Mouse (Mus musculus): ENCODE data around the gene Ano2. TPM values are rescaled to one million over a fixed set of nuclear protein-coding genes. Genes with fewer than 3 reads are reported as not detected.

Ano2 gene
- polyA plus RNA-seq (2015; fragmentation: Nextera tagmentation; extraction: Ambion mirVana): 0.18 and 0.25 TPM in 2 replicates

DNA sequence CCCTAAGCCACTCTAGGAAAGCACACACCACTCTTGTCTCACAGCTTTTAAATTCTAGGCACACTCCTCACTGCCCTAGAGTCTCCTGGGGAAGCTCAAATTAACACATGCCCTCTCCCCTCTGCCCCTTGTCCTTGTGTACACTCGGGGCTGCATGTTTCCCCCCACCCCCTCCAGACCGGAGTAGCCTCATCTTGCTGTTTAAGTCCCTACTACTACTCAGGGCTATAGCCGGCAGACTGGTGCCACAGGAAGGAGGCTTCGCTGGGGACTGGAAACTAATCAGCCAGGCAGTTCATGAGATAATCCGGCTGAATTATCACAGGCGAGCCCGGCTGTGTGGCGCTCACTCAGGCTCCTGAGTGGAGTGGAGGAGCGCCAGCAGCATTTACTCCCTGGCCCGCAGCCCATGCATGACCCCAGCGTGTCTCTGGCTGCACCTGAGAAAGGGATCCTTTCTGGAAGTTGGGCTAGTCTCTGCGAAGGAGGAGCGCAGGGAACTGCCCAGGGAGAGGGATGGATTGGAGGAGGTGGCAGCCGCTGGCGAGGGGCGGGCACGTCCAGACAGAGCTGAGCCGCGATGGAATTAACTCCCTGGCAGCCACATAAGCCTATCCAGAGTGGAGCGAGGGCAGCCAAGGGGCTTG is at the start of gene Ano2:
Ano2 (plus strand) TSS at position 363 of the 647 bp plus-strand sequence.
- no peak within 1 kb of the TSS for H3K4me2 ChIP-seq (replicated peaks; ENCODE audit: low read depth, low read length)
- no peaks in the 10 kb centered on the region for H3K36me3 ChIP-seq (ENCODE audit: insufficient read depth, low read length)
- no peak for ATAC-seq

DNA sequence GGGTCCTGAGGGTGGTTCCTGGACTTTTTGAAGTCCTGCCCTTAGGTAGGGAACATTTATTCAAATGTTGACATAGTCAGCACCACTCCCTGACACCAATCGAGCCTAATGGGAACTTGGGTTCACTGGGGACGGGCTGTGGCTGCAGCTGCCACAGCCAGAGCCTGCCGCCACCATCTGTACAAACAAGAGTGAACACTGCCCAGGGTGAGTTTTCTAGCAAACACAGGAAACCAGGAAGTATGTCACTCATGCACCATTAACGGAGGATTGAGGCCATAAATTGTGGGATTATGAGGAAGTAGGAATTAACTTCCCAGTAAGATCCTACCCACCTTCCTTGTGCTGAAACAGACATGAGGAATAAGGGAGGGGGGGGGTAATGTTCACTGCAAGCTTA is 49.7 kb upstream of the Ano2 start:
- 48% methylated on average over 4 of the region's 4 CpGs for WGBS

More for the DNA sequence above, at the start of gene Ano2:
- Histone ChIP-seq H3K9me3 (ENCODE audit: low read length) (no peaks in the 10 kb centered on the region), H3K27me3 (replicated peaks; ENCODE audit: insufficient read depth, low read length) (no peaks in the 10 kb centered on the region), H3K9ac (replicated peaks; ENCODE audit: low read depth) (no peak within 1 kb of the TSS), H3K4me3 (ENCODE audit: low read depth, low read length) (no peak within 1 kb of the TSS), H3K27ac (ENCODE audit: low read length) (no peak within 1 kb of the TSS), H3K4me1 (ENCODE audit: insufficient read depth, low read depth, low read length) (no peaks in the 10 kb centered on the region; the same call in 1 of the 2 replicates)
- WGBS: 7% methylated on average over 20 of the region's 20 CpGs
- TF ChIP-seq EP300 (IDR thresholded peaks at IDR 0.05) (no peak), CTCF (IDR thresholded peaks at IDR 0.05) (no peak)
- peak; percentile 14 for DNase-seq (ENCODE audit: low spot score)

DNA sequence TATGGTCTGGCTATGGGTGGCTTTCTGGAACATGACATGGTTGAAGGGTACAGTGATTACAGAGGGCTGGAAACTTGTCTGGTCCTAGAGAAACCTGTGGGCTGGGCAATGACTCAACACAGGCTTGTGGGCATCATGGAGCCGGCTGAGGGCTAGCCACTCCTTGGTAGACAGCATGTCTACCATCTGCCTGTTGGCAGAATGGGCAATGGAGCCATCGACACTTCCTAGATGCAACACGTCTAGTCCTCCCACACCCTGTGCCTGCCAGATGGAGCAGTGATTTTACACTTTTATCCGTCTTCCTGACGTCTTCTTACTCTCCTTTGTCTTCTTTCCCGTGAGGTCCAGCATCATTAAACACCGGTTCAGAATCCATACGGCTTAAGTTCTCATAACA is 49.1 kb upstream of the Ano2 start:
- no peak for DNase-seq (ENCODE audit: low spot score)
- Histone ChIP-seq H3K4me2 (replicated peaks; ENCODE audit: low read depth, low read length) (no peak overlapping the region), H3K4me1 (ENCODE audit: insufficient read depth, low read depth, low read length) (no peaks in the 10 kb centered on the region), H3K27ac (ENCODE audit: low read length) (no peak overlapping the region), H3K36me3 (ENCODE audit: insufficient read depth, low read length) (no peaks in the 10 kb centered on the region), H3K27me3 (replicated peaks; ENCODE audit: insufficient read depth, low read length) (no peaks in the 10 kb centered on the region), H3K9ac (replicated peaks; ENCODE audit: low read depth) (no peak overlapping the region), H3K4me3 (ENCODE audit: low read depth, low read length) (no peak overlapping the region), H3K9me3 (ENCODE audit: low read length) (no peaks in the 10 kb centered on the region)
- ATAC-seq: no peak
- TF ChIP-seq CTCF (IDR thresholded peaks at IDR 0.05): no peak
- no peak for TF ChIP-seq EP300 (IDR thresholded peaks at IDR 0.05)
- 78% methylated on average over 8 of the region's 8 CpGs for WGBS

More for the DNA sequence above, 49.7 kb upstream of the Ano2 start:
- Histone ChIP-seq H3K27me3 (replicated peaks; ENCODE audit: insufficient read depth, low read length) (no peaks in the 10 kb centered on the region), H3K9ac (replicated peaks; ENCODE audit: low read depth) (no peak overlapping the region), H3K36me3 (ENCODE audit: insufficient read depth, low read length) (no peaks in the 10 kb centered on the region), H3K9me3 (ENCODE audit: low read length) (no peaks in the 10 kb centered on the region), H3K27ac (ENCODE audit: low read length) (no peak overlapping the region), H3K4me3 (ENCODE audit: low read depth, low read length) (no peak overlapping the region), H3K4me2 (replicated peaks; ENCODE audit: low read depth, low read length) (no peak overlapping the region), H3K4me1 (ENCODE audit: insufficient read depth, low read depth, low read length) (no peaks in the 10 kb centered on the region)
- no peak for ATAC-seq
- no peak for DNase-seq (ENCODE audit: low spot score)
- TF ChIP-seq EP300 (IDR thresholded peaks at IDR 0.05) (no peak), CTCF (IDR thresholded peaks at IDR 0.05) (no peak)

DNA sequence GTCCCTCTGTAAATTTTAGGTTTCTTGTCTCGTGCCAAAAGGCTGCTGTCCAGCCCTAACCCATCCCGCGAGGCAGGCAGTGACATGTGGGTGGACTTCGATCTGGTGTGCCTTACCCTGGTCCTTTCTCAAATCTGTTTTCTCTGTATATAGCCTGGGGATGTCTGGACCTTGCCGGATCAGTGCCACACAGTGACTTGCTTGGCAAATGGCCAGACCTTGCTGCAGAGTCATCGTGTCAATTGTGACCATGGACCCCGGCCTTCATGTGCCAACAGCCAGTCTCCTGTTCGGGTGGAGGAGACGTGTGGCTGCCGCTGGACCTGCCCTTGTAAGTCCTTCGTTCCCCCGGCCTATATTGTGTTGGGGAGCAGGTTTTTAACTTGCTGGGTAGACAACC is 41.3 kb upstream of the Ano2 start:
- WGBS: 72% methylated on average over 12 of the region's 12 CpGs
- no peak for TF ChIP-seq CTCF (IDR thresholded peaks at IDR 0.05)
- TF ChIP-seq EP300 (IDR thresholded peaks at IDR 0.05): no peak

DNA sequence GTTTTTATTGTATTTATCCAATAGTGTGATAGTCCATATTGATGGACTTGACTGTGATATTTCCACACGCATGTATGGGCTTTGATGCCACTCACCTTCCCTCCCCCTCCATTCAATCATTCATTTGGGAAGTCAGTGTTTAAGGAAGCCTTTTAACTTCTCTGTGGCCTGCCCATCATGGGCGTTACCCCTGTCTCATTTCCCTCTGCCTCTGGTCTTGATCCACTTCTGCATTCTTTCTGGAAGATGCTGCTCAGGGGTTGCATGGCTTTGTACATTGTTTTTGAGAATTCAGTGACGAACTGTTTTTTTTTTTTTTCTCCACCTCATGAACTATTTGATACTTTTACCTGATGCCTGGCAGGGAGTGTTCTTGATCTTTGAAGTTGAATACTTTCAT is 38.9 kb upstream of the Ano2 start:
- no peak overlapping the region for H3K27ac ChIP-seq (ENCODE audit: low read length)

More for the DNA sequence above, 41.3 kb upstream of the Ano2 start:
- Histone ChIP-seq H3K4me3 (ENCODE audit: low read depth, low read length) (no peak overlapping the region), H3K36me3 (ENCODE audit: insufficient read depth, low read length) (no peaks in the 10 kb centered on the region), H3K9ac (replicated peaks; ENCODE audit: low read depth) (no peak overlapping the region), H3K4me2 (replicated peaks; ENCODE audit: low read depth, low read length) (no peak overlapping the region), H3K9me3 (ENCODE audit: low read length) (no peaks in the 10 kb centered on the region), H3K27me3 (replicated peaks; ENCODE audit: insufficient read depth, low read length) (no peaks in the 10 kb centered on the region), H3K4me1 (ENCODE audit: insufficient read depth, low read depth, low read length) (no peaks in the 10 kb centered on the region), H3K27ac (ENCODE audit: low read length) (no peak overlapping the region)
- no peak for ATAC-seq
- DNase-seq (ENCODE audit: low spot score): no peak

DNA sequence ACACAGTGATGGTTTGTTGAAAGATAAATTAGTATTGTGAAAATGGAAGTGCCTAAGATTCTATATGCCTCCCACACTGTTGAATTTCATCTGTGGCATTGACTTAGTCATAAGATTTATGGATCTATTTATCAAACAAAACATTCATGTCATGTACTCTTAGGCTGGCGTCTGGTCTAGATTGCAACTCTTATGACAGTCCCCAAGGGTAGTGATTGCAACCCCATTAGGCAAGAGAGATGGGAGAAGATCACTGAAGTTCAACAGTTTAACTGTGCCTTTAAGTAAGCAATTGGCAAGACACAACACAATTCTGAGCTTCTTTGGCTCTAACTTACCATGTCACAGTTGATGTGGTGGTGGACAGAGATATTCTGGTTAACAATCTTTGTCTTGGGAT is 36.8 kb upstream of the Ano2 start:
- H3K4me3 ChIP-seq (ENCODE audit: low read depth, low read length): no peak overlapping the region
- no peaks in the 10 kb centered on the region for H3K36me3 ChIP-seq (ENCODE audit: insufficient read depth, low read length)
- 44% methylated on average over 1 of the region's 1 CpGs for WGBS
- no peak overlapping the region for H3K4me2 ChIP-seq (replicated peaks; ENCODE audit: low read depth, low read length)
- H3K9ac ChIP-seq (replicated peaks; ENCODE audit: low read depth): no peak overlapping the region
- no peaks in the 10 kb centered on the region for H3K27me3 ChIP-seq (replicated peaks; ENCODE audit: insufficient read depth, low read length)
- DNase-seq (ENCODE audit: low spot score) (no peak), ATAC-seq (no peak)
- no peaks in the 10 kb centered on the region for H3K9me3 ChIP-seq (ENCODE audit: low read length)
- H3K27ac ChIP-seq (ENCODE audit: low read length): no peak overlapping the region
- TF ChIP-seq CTCF (IDR thresholded peaks at IDR 0.05) (no peak), EP300 (IDR thresholded peaks at IDR 0.05) (no peak)
- no peaks in the 10 kb centered on the region for H3K4me1 ChIP-seq (ENCODE audit: insufficient read depth, low read depth, low read length)

More for the DNA sequence above, 38.9 kb upstream of the Ano2 start:
- Histone ChIP-seq H3K4me3 (ENCODE audit: low read depth, low read length) (no peak overlapping the region), H3K4me2 (replicated peaks; ENCODE audit: low read depth, low read length) (no peak overlapping the region), H3K9ac (replicated peaks; ENCODE audit: low read depth) (no peak overlapping the region), H3K4me1 (ENCODE audit: insufficient read depth, low read depth, low read length) (no peaks in the 10 kb centered on the region), H3K9me3 (ENCODE audit: low read length) (no peaks in the 10 kb centered on the region), H3K36me3 (ENCODE audit: insufficient read depth, low read length) (no peaks in the 10 kb centered on the region), H3K27me3 (replicated peaks; ENCODE audit: insufficient read depth, low read length) (no peaks in the 10 kb centered on the region)
- TF ChIP-seq CTCF (IDR thresholded peaks at IDR 0.05) (no peak), EP300 (IDR thresholded peaks at IDR 0.05) (no peak)
- 66% methylated on average over 3 of the region's 3 CpGs for WGBS
- no peak for ATAC-seq
- no peak for DNase-seq (ENCODE audit: low spot score)
